ENCODE assay signal across 19 mouse cellular contexts in genomic region chr5:37851305-37851982, GRCm38 (mm10). TPM values are rescaled to one million over a fixed set of nuclear protein-coding genes. Genes with fewer than 3 reads are reported as not detected.
DNase-seq lines count a peak whose midpoint lies in the region; ATAC-seq lines count a peak whose summit lies in the region.
"Had no signal": no experiment of that assay in that cellular context is flagged by ENCODE, and none has a peak within 500 bp of the region (broad histone marks: within the 10 kb centered on the region; RNA-seq: fewer than 3 reads in every experiment).

No protein-coding gene starts in this region.

- no peak overlapping the region for H3K9ac ChIP-seq in embryonic facial prominence, embryonic 12.5 days
- no peak overlapping the region for H3K9ac ChIP-seq in neural tube, embryonic 15.5 days (replicated peaks)
- H3K9ac ChIP-seq: embryonic facial prominence, embryonic 15.5 days; limb, embryonic 12.5 days had no signal

- DNase-seq in kidney, postnatal 14 days, result peak; percentile 5
- no peak for DNase-seq in kidney, adult 18-20 months
- peak; percentile 54 for DNase-seq in limb, embryonic 10.5 days (ENCODE audit: low spot score)
- no peak for DNase-seq in spleen, postnatal 14 days (ENCODE audit: low spot score in 2 of 2)
- DNase-seq in cerebellum, adult 18-20 months, result no peak
- DNase-seq in left cerebral cortex, adult 11 months (ENCODE audit: low spot score), result no peak
- DNase-seq: adrenal gland, adult 8-10 months; cerebellum, adult 9-10 months; gastrocnemius, postnatal 10 days; kidney, postnatal 36 days; layer of hippocampus, postnatal 36 days; lung, postnatal 36 days had no signal

- ATAC-seq in embryonic facial prominence, embryonic 12.5 days (ENCODE audit: insufficient number of reproducible peaks, insufficient read depth, low FRiP score, low TSS enrichment), result 0 out of 2 replicates have a peak, but pooled peaks have one; percentile 52
- ATAC-seq in neural tube, embryonic 15.5 days (ENCODE audit: low FRiP score), result peak; percentile 52; the same call in 1 of the 2 replicates
- ATAC-seq: forebrain, embryonic 16.5 days had no signal

- H3K27ac ChIP-seq in embryonic facial prominence, embryonic 12.5 days, result no peak overlapping the region
- no peak overlapping the region for H3K27ac ChIP-seq in limb, embryonic 10.5 days
- no peak overlapping the region for H3K27ac ChIP-seq in neural tube, embryonic 15.5 days (replicated peaks)
- H3K27ac ChIP-seq: embryonic facial prominence, embryonic 15.5 days; heart, embryonic 10.5 days; limb, embryonic 12.5 days had no signal

- WGBS in embryonic facial prominence, embryonic 12.5 days, result 41% methylated on average over 15 of the region's 15 CpGs
- WGBS in limb, embryonic 10.5 days, result 19% methylated on average over 15 of the region's 15 CpGs
- 22% methylated on average over 15 of the region's 15 CpGs for WGBS in neural tube, embryonic 15.5 days

- no peak overlapping the region for H3K4me2 ChIP-seq in embryonic facial prominence, embryonic 12.5 days (replicated peaks)
- H3K4me2 ChIP-seq in neural tube, embryonic 15.5 days, result no peak overlapping the region
- H3K4me2 ChIP-seq: embryonic facial prominence, embryonic 15.5 days; limb, embryonic 12.5 days had no signal

- H3K9me3 ChIP-seq in embryonic facial prominence, embryonic 12.5 days, result no peaks in the 10 kb centered on the region; the same call in 1 of the 2 replicates
- no peaks in the 10 kb centered on the region for H3K9me3 ChIP-seq in limb, embryonic 10.5 days (replicated peaks)
- H3K9me3 ChIP-seq in neural tube, embryonic 15.5 days (replicated peaks), result no peaks in the 10 kb centered on the region
- H3K9me3 ChIP-seq: embryonic facial prominence, embryonic 15.5 days; heart, embryonic 10.5 days; limb, embryonic 12.5 days had no signal

- H3K27me3 ChIP-seq in embryonic facial prominence, embryonic 12.5 days, result peaks cover 10% of the 10 kb centered on the region; the same call in 1 of the 2 replicates
- H3K27me3 ChIP-seq in limb, embryonic 10.5 days (ENCODE audit: low read depth, poor library complexity, severe bottlenecking), result peaks cover 55% of the 10 kb centered on the region
- peaks cover 24% of the 10 kb centered on the region for H3K27me3 ChIP-seq in neural tube, embryonic 15.5 days (replicated peaks)

- no peak overlapping the region for H3K4me3 ChIP-seq in embryonic facial prominence, embryonic 12.5 days
- no peak overlapping the region for H3K4me3 ChIP-seq in limb, embryonic 10.5 days
- H3K4me3 ChIP-seq in neural tube, embryonic 15.5 days (replicated peaks), result no peak overlapping the region
- H3K4me3 ChIP-seq: embryonic facial prominence, embryonic 15.5 days; heart, embryonic 10.5 days; limb, embryonic 12.5 days had no signal

- H3K36me3 ChIP-seq in embryonic facial prominence, embryonic 12.5 days, result no peaks in the 10 kb centered on the region
- no peaks in the 10 kb centered on the region for H3K36me3 ChIP-seq in limb, embryonic 10.5 days
- H3K36me3 ChIP-seq in neural tube, embryonic 15.5 days, result no peaks in the 10 kb centered on the region
- H3K36me3 ChIP-seq: embryonic facial prominence, embryonic 15.5 days; G1E; heart, embryonic 10.5 days; limb, embryonic 12.5 days had no signal

- H3K4me1 ChIP-seq in embryonic facial prominence, embryonic 12.5 days, result 0 out of 2 replicates have a peak, but pooled peaks cover 4% of the 10 kb centered on the region
- H3K4me1 ChIP-seq in limb, embryonic 10.5 days, result peaks cover 31% of the 10 kb centered on the region
- peaks cover 9% of the 10 kb centered on the region; the same call in 1 of the 2 replicates for H3K4me1 ChIP-seq in neural tube, embryonic 15.5 days
- H3K4me1 ChIP-seq: embryonic facial prominence, embryonic 15.5 days had no signal

RNA-seq across cellular contexts. Expression of gene Msx1, which starts 27.1 kb away (rescaled TPM):
- polyA plus RNA-seq in embryonic facial prominence, embryonic 12.5 days (2016; fragmentation: Nextera tagmentation; extraction: Ambion mirVana), result 394 and 406 TPM in 2 replicates
- polyA plus RNA-seq in limb, embryonic 10.5 days (2016; fragmentation: Nextera tagmentation; extraction: Ambion mirVana), result 360 and 372 TPM in 2 replicates
- 7.8 and 15.4 TPM in 2 replicates for polyA plus RNA-seq in neural tube, embryonic 15.5 days (2015; fragmentation: Nextera tagmentation; extraction: Ambion mirVana)
- polyA plus RNA-seq: G1E had no signal

Comparison
In these comparisons a context has a peak if more than half of its experiments do, and no peak if none do; other contexts are left out.
1. DNase-seq: peak in kidney, postnatal 14 days (single experiment) and limb, embryonic 10.5 days (single experiment); none in kidney, adult 18-20 months (single experiment), spleen, postnatal 14 days (0 of 2), cerebellum, adult 18-20 months (0 of 2) and left cerebral cortex, adult 11 months (single experiment).
2. RNA of gene Msx1, which starts 27.1 kb away (polyA plus RNA-seq): 394 to 406 TPM in embryonic facial prominence, embryonic 12.5 days and 360 to 372 TPM in limb, embryonic 10.5 days; 7.8 to 15.4 TPM in neural tube, embryonic 15.5 days; every median in the first group is over 10 times any median in the second.